Mouse (Mus musculus) liver, embryonic 12.5 days (tissue): ENCODE results near the gene Gm7534. TPM values are rescaled to one million over a fixed set of nuclear protein-coding genes. Genes with fewer than 3 reads are reported as not detected.
A peak's percentile ranks its signal among the peaks of the same experiment; 100 is the strongest.

Experiments
- ATAC-seq: fragments of 200-750 bp; cut with Nextera tagmentation; 2 replicates; pipeline ENCODE4 v1.8.0; 2017; ENCODE audit warnings: moderate number of reproducible peaks, mild to moderate bottlenecking, moderate library complexity
- H3K27ac ChIP-seq: fragments of 300-500 bp; sonication (generic); 2 replicates; pipeline ENCODE4 v1.5.1; 2016; ENCODE audit warnings: mild to moderate bottlenecking
- H3K27me3 ChIP-seq: fragments of 300-500 bp; sonication (generic); replicated peaks from 2 replicates; pipeline ENCODE4 v1.6.1; 2016; ENCODE audit warnings: mild to moderate bottlenecking, moderate library complexity
- H3K36me3 ChIP-seq: fragments of 300-500 bp; sonication (generic); 2 replicates; pipeline ENCODE4 v1.6.1; 2016; ENCODE audit warnings: mild to moderate bottlenecking, moderate library complexity
- H3K4me1 ChIP-seq: fragments of 300-500 bp; sonication (generic); 2 replicates; pipeline ENCODE4 v1.6.1; 2016
- H3K4me2 ChIP-seq: fragments of 300-500 bp; sonication (generic); 2 replicates; pipeline ENCODE4 v1.6.1; 2016; ENCODE audit warnings: mild to moderate bottlenecking, moderate library complexity
- H3K4me3 ChIP-seq: fragments of 300-500 bp; sonication (generic); 2 replicates; pipeline ENCODE4 v1.5.1; 2016; ENCODE audit warnings: mild to moderate bottlenecking, moderate library complexity
- H3K9ac ChIP-seq: fragments of 300-500 bp; sonication (generic); 2 replicates; pipeline ENCODE4 v1.6.1; 2016; ENCODE audit warnings: mild to moderate bottlenecking, moderate library complexity
- H3K9me3 ChIP-seq: fragments of 300-500 bp; sonication (generic); replicated peaks from 2 replicates; pipeline ENCODE4 v1.6.1; 2016; ENCODE audit warnings: mild to moderate bottlenecking, moderate library complexity
- WGBS: fragments of 180-500 bp; shearing (Covaris S2); methylation state at CpG from one replicate; pipeline ENCODE4 v1.1.7; 2016; ENCODE audit not compliant: insufficient replicate concordance; 5-methylcytosine and 5-hydroxymethylcytosine counted together
- polyA plus RNA-seq: library from polyadenylated mRNA; unstranded; fragments of >200 nt; fragmentation: Nextera tagmentation; extraction: Ambion mirVana; gene quantifications from 2 replicates; pipeline ENCODE4 v1.2.1, GENCODE M21; 2016

The Gm7534 gene
- polyA plus RNA-seq, 1 experiment from 2014 or later: not detected

DNA sequence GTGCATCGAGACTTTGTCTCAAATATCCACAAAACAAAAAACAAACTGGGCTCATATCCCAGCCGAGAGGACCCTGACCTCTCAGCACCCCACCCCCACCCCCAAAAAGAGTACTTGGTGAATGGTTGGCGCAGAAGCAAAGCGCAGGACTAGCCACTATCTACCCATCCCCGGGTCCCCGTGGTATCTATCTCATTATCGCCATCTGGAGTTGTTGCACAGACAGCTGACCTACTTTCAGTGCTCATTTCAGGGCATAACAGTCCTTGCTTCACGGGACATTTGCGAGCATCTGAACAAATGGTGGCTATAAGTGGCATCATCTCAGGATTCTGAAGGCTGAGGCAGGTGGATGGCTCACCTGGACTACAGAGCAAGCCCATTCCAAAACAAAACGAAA lies 35.9 kb upstream of the Gm7534 start:
- 14% methylated on average over 10 of the region's 10 CpGs for WGBS
- Histone ChIP-seq H3K9ac (no peak overlapping the region), H3K4me2 (peak overlapping the region; percentile 48), H3K9me3 (no peaks in the 10 kb centered on the region), H3K27me3 (peaks cover 54% of the 10 kb centered on the region), H3K27ac (no peak overlapping the region), H3K36me3 (peaks cover 5% of the 10 kb centered on the region; the same call in 1 of the 2 replicates), H3K4me3 (peak overlapping the region; percentile 10; the same call in 1 of the 2 replicates), H3K4me1 (peaks cover 18% of the 10 kb centered on the region)
- ATAC-seq: no peak

DNA sequence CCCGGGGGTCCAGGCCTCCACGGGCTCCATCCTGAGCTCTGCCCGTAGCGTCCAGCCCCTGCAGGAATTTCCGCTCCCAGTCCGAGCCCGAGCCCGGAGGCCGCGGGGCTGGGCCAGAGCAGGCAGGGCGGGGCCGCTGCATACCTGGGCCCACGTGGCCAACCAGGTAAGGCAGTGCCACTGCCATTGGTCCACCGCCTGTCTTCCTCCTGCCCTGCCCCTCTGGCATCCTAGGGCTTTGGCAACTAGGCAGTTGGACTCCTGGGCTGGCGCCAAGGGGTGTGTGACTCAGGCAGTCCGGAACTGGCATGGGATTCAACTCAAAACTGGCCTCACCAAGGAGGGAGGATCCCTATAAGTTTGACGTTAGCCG lies 35.5 kb upstream of the Gm7534 start, which contains the start of gene Cnksr1:
Gene Cnksr1, minus strand, starts transcription at position 121 of the 373 bp plus-strand sequence.
- 7% methylated on average over 18 of the region's 18 CpGs for WGBS
- Histone ChIP-seq H3K36me3 (0 out of 2 replicates have a peak, but pooled peaks cover under 1% of the 10 kb centered on the region), H3K4me1 (peaks cover 17% of the 10 kb centered on the region), H3K4me3 (peak within 1 kb of the TSS; percentile 10; the same call in 1 of the 2 replicates), H3K27me3 (peaks cover 57% of the 10 kb centered on the region), H3K9ac (no peak within 1 kb of the TSS), H3K4me2 (peak within 1 kb of the TSS; percentile 48), H3K9me3 (no peaks in the 10 kb centered on the region), H3K27ac (no peak within 1 kb of the TSS)
- ATAC-seq: no peak

GRCm38 (mm10) chr4:134237582-134238278 lies 34.9 kb upstream of the Gm7534 start:
- peaks cover 60% of the 10 kb centered on the region for H3K27me3 ChIP-seq
- no peak for ATAC-seq

GRCm38 (mm10) chr4:134234876-134235275 lies 32.1 kb upstream of the Gm7534 start:
- no peak overlapping the region for H3K27ac ChIP-seq
- no peak for ATAC-seq
- H3K36me3 ChIP-seq: no peaks in the 10 kb centered on the region
- no peak overlapping the region for H3K9ac ChIP-seq
- peaks cover 69% of the 10 kb centered on the region for H3K27me3 ChIP-seq
- no peak overlapping the region for H3K4me3 ChIP-seq
- H3K9me3 ChIP-seq: no peaks in the 10 kb centered on the region
- H3K4me1 ChIP-seq: peaks cover 17% of the 10 kb centered on the region
- WGBS: 57% methylated on average over 5 of the region's 5 CpGs
- H3K4me2 ChIP-seq: no peak overlapping the region

More at GRCm38 (mm10) chr4:134237582-134238278, 34.9 kb upstream of the Gm7534 start:
- Histone ChIP-seq H3K4me2 (peak overlapping the region; percentile 48), H3K9me3 (no peaks in the 10 kb centered on the region), H3K9ac (no peak overlapping the region), H3K4me1 (peaks cover 17% of the 10 kb centered on the region), H3K27ac (no peak overlapping the region), H3K4me3 (0 out of 2 replicates have a peak overlapping the region, but pooled peaks have one; percentile 10), H3K36me3 (no peaks in the 10 kb centered on the region)
- 23% methylated on average over 19 of the region's 19 CpGs for WGBS

GRCm38 (mm10) chr4:134230431-134230830 lies 27.6 kb upstream of the Gm7534 start:
- Histone ChIP-seq H3K27me3 (peaks cover 44% of the 10 kb centered on the region), H3K4me2 (no peak overlapping the region; the same call in 1 of the 2 replicates), H3K36me3 (no peaks in the 10 kb centered on the region), H3K27ac (no peak overlapping the region), H3K4me1 (no peaks in the 10 kb centered on the region), H3K9me3 (no peaks in the 10 kb centered on the region), H3K9ac (no peak overlapping the region), H3K4me3 (no peak overlapping the region)
- ATAC-seq: no peak
- WGBS: 36% methylated on average over 8 of the region's 8 CpGs

DNA sequence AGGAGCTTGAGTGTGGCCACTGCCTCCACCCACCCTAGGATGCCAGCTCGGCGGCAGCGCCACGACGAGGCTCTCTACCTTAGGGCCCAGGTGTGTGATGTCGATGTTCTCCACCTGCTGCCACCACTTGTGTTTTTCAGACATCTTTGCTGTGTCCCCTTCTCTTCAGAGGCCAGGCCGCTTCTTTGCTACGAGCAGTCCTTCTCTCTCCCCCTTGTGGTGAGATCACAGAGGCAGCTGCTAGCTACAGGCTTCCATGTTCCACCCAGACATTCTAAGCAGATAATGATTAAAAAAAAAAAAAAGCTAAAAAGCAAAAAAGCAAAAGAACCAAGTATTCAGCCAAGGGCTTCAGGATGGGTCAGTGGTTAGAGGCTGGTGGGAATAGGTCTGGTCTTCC lies 24.4 kb upstream of the Gm7534 start, which contains the start of gene Catsper4:
Gene Catsper4, minus strand, starts transcription at position 190 of the 400 bp plus-strand sequence.
- H3K9ac ChIP-seq: no peak within 1 kb of the TSS
- 55% methylated on average over 8 of the region's 8 CpGs for WGBS
- no peak for ATAC-seq

DNA sequence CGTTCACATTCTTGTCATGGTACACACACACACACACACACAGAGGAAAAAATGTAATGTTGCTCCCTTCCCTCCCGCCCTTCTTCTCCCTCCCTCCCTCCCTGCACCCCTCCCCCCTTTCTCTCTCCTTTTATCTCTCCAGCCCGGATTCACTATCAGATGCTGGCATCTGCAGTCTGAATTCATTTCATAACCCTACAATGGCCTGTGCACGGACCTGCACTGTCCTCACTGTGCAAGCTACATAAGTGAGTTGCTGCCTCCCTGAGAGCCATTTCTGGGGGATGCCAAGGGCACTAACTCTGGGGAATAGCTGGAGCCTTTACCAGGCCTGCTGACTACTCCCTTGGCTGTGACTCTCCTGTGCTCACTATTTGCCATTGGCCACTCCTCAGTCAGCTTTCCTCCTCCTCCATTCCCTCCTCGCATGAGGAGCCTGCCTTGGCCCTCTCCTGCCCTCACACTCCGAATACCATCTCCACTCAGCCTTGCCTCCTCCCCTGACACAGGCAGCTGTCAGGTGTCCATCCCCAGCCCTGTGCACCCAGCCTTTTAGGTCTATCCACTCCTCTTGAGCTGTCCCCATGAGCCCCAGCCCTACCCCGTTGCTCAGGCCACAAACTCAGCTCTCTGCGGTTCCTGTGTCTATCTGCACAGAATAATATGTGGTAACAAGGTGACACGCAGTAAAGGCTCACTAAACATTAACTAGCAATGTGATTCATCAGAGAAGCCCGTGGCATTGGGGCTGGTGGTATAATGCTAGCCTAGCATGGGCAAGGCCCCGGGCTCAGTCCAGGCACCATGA lies 20.2 kb upstream of the Gm7534 start:
- H3K4me3 ChIP-seq: no peak overlapping the region
- H3K27me3 ChIP-seq: peaks cover 33% of the 10 kb centered on the region
- 45% methylated on average over 11 of the region's 11 CpGs for WGBS
- no peak overlapping the region for H3K9ac ChIP-seq
- H3K4me2 ChIP-seq: no peak overlapping the region
- peaks cover 10% of the 10 kb centered on the region for H3K4me1 ChIP-seq
- H3K9me3 ChIP-seq: no peaks in the 10 kb centered on the region
- ATAC-seq: peak; percentile 51; the same call in 1 of the 2 replicates
- H3K36me3 ChIP-seq: no peaks in the 10 kb centered on the region
- no peak overlapping the region for H3K27ac ChIP-seq

More for the DNA sequence above, 24.4 kb upstream of the Gm7534 start, which contains the start of gene Catsper4:
- no peaks in the 10 kb centered on the region for H3K36me3 ChIP-seq
- H3K9me3 ChIP-seq: no peaks in the 10 kb centered on the region
- H3K27ac ChIP-seq: no peak within 1 kb of the TSS
- peaks cover 10% of the 10 kb centered on the region for H3K4me1 ChIP-seq
- H3K4me2 ChIP-seq: no peak within 1 kb of the TSS
- H3K27me3 ChIP-seq: peaks cover 32% of the 10 kb centered on the region
- no peak within 1 kb of the TSS for H3K4me3 ChIP-seq

DNA sequence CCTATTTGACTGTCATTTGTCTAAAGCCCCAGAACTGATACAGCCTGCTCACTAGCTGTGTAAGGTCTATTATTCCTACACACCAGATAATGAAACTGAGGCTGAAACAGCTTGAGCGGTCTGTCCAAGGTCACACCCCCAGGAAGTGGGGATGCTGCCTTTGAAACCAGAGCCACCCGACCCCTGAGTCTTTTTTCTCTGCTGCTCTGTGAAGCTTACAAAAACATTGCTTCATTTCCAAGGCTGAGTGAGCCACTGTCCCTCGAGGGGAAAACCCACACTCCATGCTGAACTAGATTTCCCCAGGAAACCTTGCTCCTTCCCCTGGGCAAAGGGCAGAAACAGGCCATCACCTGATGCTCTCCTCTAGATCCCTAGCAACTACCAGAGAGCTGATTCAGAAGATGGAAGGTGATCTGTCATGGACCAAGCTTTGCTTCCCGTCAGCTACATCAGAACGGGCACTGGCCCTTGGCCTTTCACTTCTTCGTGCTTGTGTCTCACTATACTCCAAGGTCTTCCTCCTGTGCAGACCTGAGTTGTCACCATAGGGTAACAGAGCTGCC lies 3.8 kb upstream of the Gm7534 start:
- H3K9me3 ChIP-seq: no peaks in the 10 kb centered on the region
- no peak overlapping the region for H3K4me3 ChIP-seq
- no peaks in the 10 kb centered on the region for H3K4me1 ChIP-seq
- no peak for ATAC-seq
- H3K27ac ChIP-seq: no peak overlapping the region
- no peak overlapping the region for H3K9ac ChIP-seq
- H3K27me3 ChIP-seq: peaks cover 18% of the 10 kb centered on the region
- no peak overlapping the region for H3K4me2 ChIP-seq
- WGBS: 52% methylated on average over 6 of the region's 6 CpGs
- no peaks in the 10 kb centered on the region for H3K36me3 ChIP-seq

GRCm38 (mm10) chr4:134203340-134203896 lies 614 bp upstream of the Gm7534 start:
- no peak overlapping the region for H3K9ac ChIP-seq
- H3K4me2 ChIP-seq: no peak overlapping the region
- H3K9me3 ChIP-seq: no peaks in the 10 kb centered on the region
- peaks cover 5% of the 10 kb centered on the region; the same call in 1 of the 2 replicates for H3K27me3 ChIP-seq
- no peak overlapping the region for H3K27ac ChIP-seq
- no peak overlapping the region for H3K4me3 ChIP-seq
- H3K4me1 ChIP-seq: no peaks in the 10 kb centered on the region
- WGBS: 52% methylated on average over 17 of the region's 17 CpGs
- no peak for ATAC-seq
- no peaks in the 10 kb centered on the region for H3K36me3 ChIP-seq

GRCm38 (mm10) chr4:134199371-134199770 lies 3.4 kb downstream of the Gm7534 start:
- WGBS: 69% methylated on average over 2 of the region's 2 CpGs
- Histone ChIP-seq H3K9ac (no peak overlapping the region), H3K4me3 (no peak overlapping the region), H3K4me2 (no peak overlapping the region), H3K4me1 (no peaks in the 10 kb centered on the region), H3K9me3 (no peaks in the 10 kb centered on the region), H3K27me3 (0 out of 2 replicates have a peak, but pooled peaks cover 3% of the 10 kb centered on the region), H3K36me3 (no peaks in the 10 kb centered on the region), H3K27ac (no peak overlapping the region)
- ATAC-seq: no peak

GRCm38 (mm10) chr4:134186268-134186667 lies 16.5 kb downstream of the Gm7534 start:
- Histone ChIP-seq H3K9ac (peak overlapping the region; percentile 92), H3K4me2 (peak overlapping the region; percentile 92), H3K27ac (peak overlapping the region; percentile 85), H3K4me1 (peaks cover 49% of the 10 kb centered on the region), H3K27me3 (peaks cover 6% of the 10 kb centered on the region; the same call in 1 of the 2 replicates), H3K36me3 (peaks cover 11% of the 10 kb centered on the region; the same call in 1 of the 2 replicates), H3K4me3 (peak overlapping the region; percentile 86), H3K9me3 (no peaks in the 10 kb centered on the region)
- WGBS: under 1% methylated on average over 22 of the region's 22 CpGs
- ATAC-seq: no peak
